Comparison of ENCODE assay signal across 9 mouse cellular contexts in genomic region chr10:122931193-122931832, GRCm38 (mm10).
DNase-seq lines count a peak whose midpoint lies in the region; ATAC-seq lines count a peak whose summit lies in the region.
"Had no signal": no experiment of that assay in that cellular context is flagged by ENCODE, and none has a peak within 500 bp of the region (broad histone marks: within the 10 kb centered on the region; RNA-seq: fewer than 3 reads in every experiment).

No protein-coding gene starts in this region.

- WGBS in forebrain, embryonic 15.5 days: 6% methylated on average over 13 of the region's 13 CpGs
- WGBS in stomach, embryonic 16.5 days: 21% methylated on average over 13 of the region's 13 CpGs

- no peaks in the 10 kb centered on the region for H3K27me3 ChIP-seq in forebrain, embryonic 15.5 days
- no peaks in the 10 kb centered on the region for H3K27me3 ChIP-seq in stomach, embryonic 16.5 days (ENCODE audit: control insufficient read depth, insufficient read depth, low read length)
- H3K27me3 ChIP-seq: heart, embryonic 15.5 days had no signal

- intact Hi-C loops in heart, postnatal 36 days (cut with DNase I): no loop called here

- H3K9me3 ChIP-seq in forebrain, embryonic 15.5 days: no peaks in the 10 kb centered on the region
- no peaks in the 10 kb centered on the region for H3K9me3 ChIP-seq in stomach, embryonic 16.5 days (replicated peaks; ENCODE audit: control insufficient read depth, low read length)
- H3K9me3 ChIP-seq: heart, embryonic 15.5 days had no signal

- peaks cover 43% of the 10 kb centered on the region for H3K4me1 ChIP-seq in forebrain, embryonic 15.5 days
- H3K4me1 ChIP-seq in stomach, embryonic 16.5 days (ENCODE audit: control insufficient read depth, insufficient read depth, low read length): 0 out of 2 replicates have a peak, but pooled peaks cover 4% of the 10 kb centered on the region

- peak overlapping the region; percentile 13; the same call in 1 of the 2 replicates for H3K4me2 ChIP-seq in forebrain, embryonic 15.5 days (replicated peaks)
- H3K4me2 ChIP-seq in stomach, embryonic 16.5 days (ENCODE audit: low read depth, low read length): no peak overlapping the region
- H3K4me2 ChIP-seq: heart, embryonic 15.5 days had no signal

- peak; percentile 47 for DNase-seq in thymus, postnatal 0 days (ENCODE audit: low spot score)
- no peak for DNase-seq in thymus, postnatal 14 days
- peak; percentile 36 to 37 for DNase-seq in heart, postnatal 36 days
- DNase-seq in layer of hippocampus, adult 8-10 months (ENCODE audit: low spot score in 2 of 2): peak; percentile 73 to 78

- H3K36me3 ChIP-seq in forebrain, embryonic 15.5 days: no peaks in the 10 kb centered on the region
- H3K36me3 ChIP-seq in stomach, embryonic 16.5 days (ENCODE audit: control insufficient read depth, insufficient read depth, low read length): no peaks in the 10 kb centered on the region
- H3K36me3 ChIP-seq: heart, embryonic 15.5 days had no signal

- H3K27ac ChIP-seq in forebrain, embryonic 15.5 days (replicated peaks): peak overlapping the region; percentile 87
- no peak overlapping the region for H3K27ac ChIP-seq in stomach, embryonic 16.5 days (ENCODE audit: low read length)
- H3K27ac ChIP-seq: heart, embryonic 15.5 days had no signal

- ATAC-seq in forebrain, embryonic 15.5 days (replicated peaks): peak; percentile 77
- 0 out of 2 replicates have a peak, but pooled peaks have one; percentile 13 for ATAC-seq in megakaryocyte progenitor cell, adult 5-6 weeks (replicated peaks; ENCODE audit: poor library complexity)
- peak; percentile 50; the same call in 1 of the 2 replicates for ATAC-seq in stomach, embryonic 16.5 days (ENCODE audit: insufficient read depth, low FRiP score)
- ATAC-seq in megakaryocyte, adult 5-6 weeks (ENCODE audit: poor library complexity, severe bottlenecking): no peak

- H3K9ac ChIP-seq in forebrain, embryonic 15.5 days (replicated peaks): 0 out of 2 replicates have a peak overlapping the region, but pooled peaks have one; percentile 3
- H3K9ac ChIP-seq in stomach, embryonic 16.5 days (ENCODE audit: low read length): peak overlapping the region; percentile 27; the same call in 1 of the 2 replicates
- H3K9ac ChIP-seq: heart, embryonic 15.5 days had no signal

- no peak overlapping the region for H3K4me3 ChIP-seq in forebrain, embryonic 15.5 days
- H3K4me3 ChIP-seq in stomach, embryonic 16.5 days (replicated peaks; ENCODE audit: low read length): no peak overlapping the region
- H3K4me3 ChIP-seq: heart, embryonic 15.5 days had no signal
